Mouse (Mus musculus): ENCODE data around the gene Mtx1. TPM values are rescaled to one million over a fixed set of nuclear protein-coding genes. Genes with fewer than 3 reads are reported as not detected.

Mtx1 gene
- polyA plus RNA-seq, 3 experiments from 2014 or later: 77.7 to 112 (median 94.3) TPM

Other genes starting within 250 kb of the Mtx1 start
- gene Rusc1, start 133.8 kb downstream of the Mtx1 start, polyA plus RNA-seq (2017; shearing (Covaris generic)): 10 to 100 TPM; 57.4 to 78.0 (median 68.9) TPM
- not detected for gene Gm43738, start 126.0 kb downstream of the Mtx1 start, polyA plus RNA-seq (2017; shearing (Covaris generic))
- 10 to 100 TPM; 46.3 to 92.3 (median 78.1) TPM for gene Fdps, start 125.1 kb downstream of the Mtx1 start, polyA plus RNA-seq (2017; shearing (Covaris generic))
- gene Pklr, start 90.9 kb downstream of the Mtx1 start, polyA plus RNA-seq (2017; shearing (Covaris generic)): not detected
- gene Hcn3, start 66.9 kb downstream of the Mtx1 start, polyA plus RNA-seq (2017; shearing (Covaris generic)): 1 to 10 TPM in 2 of 3 experiments, not detected in 1; 1.3 TPM
- gene Clk2, start 62.3 kb downstream of the Mtx1 start, polyA plus RNA-seq (2017; shearing (Covaris generic)): 10 to 100 TPM; 12.5 to 29.0 (median 24.7) TPM
- 100 to 1,000 TPM; 168 to 216 (median 185) TPM for gene Scamp3, start 49.6 kb downstream of the Mtx1 start, polyA plus RNA-seq (2017; shearing (Covaris generic))
- 100 to 1,000 TPM; 132 to 223 (median 213) TPM for gene Fam189b, start 43.9 kb downstream of the Mtx1 start, polyA plus RNA-seq (2017; shearing (Covaris generic))
- 10 to 100 TPM; 63.7 to 86.1 (median 85.1) TPM for gene Gba, start 24.2 kb downstream of the Mtx1 start, polyA plus RNA-seq (2017; shearing (Covaris generic))
- gene Thbs3, start 11.9 kb downstream of the Mtx1 start, polyA plus RNA-seq (2017; shearing (Covaris generic)): 1 to 10 TPM in 2 of 3 experiments, under 1 TPM in 1; 0.48 to 3.3 (median 2.7) TPM
- gene Muc1, start 2.0 kb upstream of the Mtx1 start, polyA plus RNA-seq (2017; shearing (Covaris generic)): 1 to 10 TPM; 1.6 to 2.5 (median 1.8) TPM
- 100 to 1,000 TPM; 271 to 458 (median 303) TPM for gene Krtcap2, start 18.9 kb upstream of the Mtx1 start, polyA plus RNA-seq (2017; shearing (Covaris generic))
- gene Trim46, start 19.2 kb upstream of the Mtx1 start, polyA plus RNA-seq (2017; shearing (Covaris generic)): 1 to 10 TPM; 2.6 to 5.5 (median 3.4) TPM
- gene Dpm3, start 32.3 kb upstream of the Mtx1 start, polyA plus RNA-seq (2017; shearing (Covaris generic)): 100 to 1,000 TPM; 115 to 155 (median 137) TPM
- 100 to 1,000 TPM; 152 to 315 (median 248) TPM for gene Slc50a1, start 43.5 kb upstream of the Mtx1 start, polyA plus RNA-seq (2017; shearing (Covaris generic))
- gene Efna1, start 54.1 kb upstream of the Mtx1 start, polyA plus RNA-seq (2017; shearing (Covaris generic)): not detected
- not detected for gene Efna3, start 95.9 kb upstream of the Mtx1 start, polyA plus RNA-seq (2017; shearing (Covaris generic))
- under 1 TPM in 2 of 3 experiments, not detected in 1; 0.49 to 0.59 TPM for gene Efna4, start 110.9 kb upstream of the Mtx1 start, polyA plus RNA-seq (2017; shearing (Covaris generic))
- 10 to 100 TPM in 2 of 3 experiments, 1 to 10 TPM in 1; 6.8 to 11.1 (median 10.8) TPM for gene Adam15, start 122.9 kb upstream of the Mtx1 start, polyA plus RNA-seq (2017; shearing (Covaris generic))
- under 1 TPM in 2 of 3 experiments, not detected in 1; 0.20 to 0.54 TPM for gene Dcst2, start 134.9 kb upstream of the Mtx1 start, polyA plus RNA-seq (2017; shearing (Covaris generic))
- gene Dcst1, start 138.2 kb upstream of the Mtx1 start, polyA plus RNA-seq (2017; shearing (Covaris generic)): under 1 TPM; 0.40 to 0.88 (median 0.71) TPM
- gene Zbtb7b, start 167.7 kb upstream of the Mtx1 start, polyA plus RNA-seq (2017; shearing (Covaris generic)): 10 to 100 TPM; 11.1 to 16.2 (median 11.4) TPM
- gene Lenep, start 175.7 kb upstream of the Mtx1 start, polyA plus RNA-seq (2017; shearing (Covaris generic)): under 1 TPM in 1 of 3 experiments, not detected in 2; 0.38 TPM
- 10 to 100 TPM; 43.1 to 63.7 (median 57.5) TPM for gene Flad1, start 184.8 kb upstream of the Mtx1 start, polyA plus RNA-seq (2017; shearing (Covaris generic))
- 100 to 1,000 TPM in 1 of 3 experiments, 10 to 100 TPM in 2; 23.3 to 176 (median 34.8) TPM for gene Cks1b, start 191.3 kb upstream of the Mtx1 start, polyA plus RNA-seq (2017; shearing (Covaris generic))
- 10 to 100 TPM; 31.2 to 34.1 (median 33.7) TPM for gene Shc1, start 191.4 kb upstream of the Mtx1 start, polyA plus RNA-seq (2017; shearing (Covaris generic))
- gene Pygo2, start 203.1 kb upstream of the Mtx1 start, polyA plus RNA-seq (2017; shearing (Covaris generic)): 1 to 10 TPM; 9.0 to 9.6 (median 9.5) TPM
- 10 to 100 TPM; 41.1 to 46.1 (median 42.2) TPM for gene Pbxip1, start 209.6 kb upstream of the Mtx1 start, polyA plus RNA-seq (2017; shearing (Covaris generic))
- 10 to 100 TPM; 34.8 to 40.5 (median 39.0) TPM for gene Pmvk, start 227.5 kb upstream of the Mtx1 start, polyA plus RNA-seq (2017; shearing (Covaris generic))

All from inflammation-experienced regulatory T-cells, adult 6 months (primary cell).